Mouse (Mus musculus) CD4-positive, CD25-positive, alpha-beta regulatory T cell (primary cell): ENCODE data around the gene Hsd3b4. TPM values are rescaled to one million over a fixed set of nuclear protein-coding genes. Genes with fewer than 3 reads are reported as not detected.

ENCODE experiments used
- polyA plus RNA-seq: library from polyadenylated mRNA; unstranded; fragments of 100-300 nt; shearing (Covaris generic); gene quantifications from one replicate; pipeline ENCODE4 v1.2.1, GENCODE M21; 2017

The Hsd3b4 gene
- polyA plus RNA-seq, result not detected

GRCm38 (mm10) chr3:98510414-98510813 lies at the start of gene Hsd3b4:
Gene Hsd3b4, minus strand, starts transcription at chr3:98510514.

GRCm38 (mm10) chr3:98457026-98457425 lies 53.3 kb downstream of the Hsd3b4 start, which contains the start of gene Gm4450:
Gene Gm4450, minus strand, starts transcription at chr3:98457126.

Other genes starting within 250 kb of the Hsd3b4 start
- gene Hmgcs2, start 230.1 kb downstream of the Hsd3b4 start, polyA plus RNA-seq, result not detected
- 160 TPM for gene Phgdh, start 170.5 kb downstream of the Hsd3b4 start, polyA plus RNA-seq
- 0.05 TPM for gene Zfp697, start 128.1 kb downstream of the Hsd3b4 start, polyA plus RNA-seq
- not detected for gene Gm4450, start 53.4 kb downstream of the Hsd3b4 start, polyA plus RNA-seq
- not detected for gene Gm10681, start 78.3 kb upstream of the Hsd3b4 start, polyA plus RNA-seq
- gene Hsd3b5, start 119.7 kb upstream of the Hsd3b4 start, polyA plus RNA-seq, result not detected
- gene Hsd3b2, start 214.0 kb upstream of the Hsd3b4 start, polyA plus RNA-seq, result not detected